11 mouse cellular contexts compared by ENCODE assay signal in the genomic region with DNA sequence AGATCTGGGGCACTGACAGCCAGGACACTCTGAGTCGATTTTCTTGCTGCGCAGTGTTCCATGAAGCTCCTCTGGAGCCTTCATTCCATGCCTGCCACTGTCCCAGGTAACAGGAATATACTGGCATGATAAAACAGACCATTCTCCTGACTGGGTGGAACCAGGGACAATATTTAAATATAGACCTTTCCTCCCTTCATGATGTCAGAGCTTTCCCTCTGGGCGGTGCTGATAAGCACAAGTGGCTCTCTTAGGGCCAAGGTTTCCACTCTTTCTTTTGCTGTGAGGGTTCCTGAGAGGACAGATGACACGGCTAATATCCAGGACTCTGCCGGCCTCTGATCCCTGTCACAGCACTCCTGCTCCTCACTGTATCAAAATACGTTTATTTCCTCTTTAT. TPM values are rescaled to one million over a fixed set of nuclear protein-coding genes. Genes with fewer than 3 reads are reported as not detected.
DNase-seq lines count a peak whose midpoint lies in the region; ATAC-seq and TF ChIP-seq lines count a peak whose summit lies in the region.
"Had no signal": no experiment of that assay in that cellular context is flagged by ENCODE, and none has a peak within 500 bp of the region (broad histone marks: within the 10 kb centered on the region; RNA-seq: fewer than 3 reads in every experiment).

No protein-coding gene starts in this region.

- H3K9ac ChIP-seq in liver, embryonic 14.5 days (replicated peaks): peak overlapping the region; percentile 47
- H3K9ac ChIP-seq: forebrain, embryonic 15.5 days had no signal

- H3K4me2 ChIP-seq in liver, embryonic 14.5 days (ENCODE audit: low read depth): peak overlapping the region; percentile 56
- H3K4me2 ChIP-seq: forebrain, embryonic 15.5 days had no signal

- TF ChIP-seq EP300 in liver, embryonic 14.5 days (IDR thresholded peaks at IDR 0.05; ENCODE audit: low read depth): peak; percentile 71

- WGBS in liver, embryonic 14.5 days (ENCODE audit: insufficient replicate concordance): 20% methylated on average over 6 of the region's 6 CpGs

- DNase-seq in embryo, embryonic 10 days (ENCODE audit: low spot score): peak; percentile 44
- DNase-seq in embryo, embryonic 10.5 days (ENCODE audit: low spot score): no peak
- DNase-seq in MEL-GATA-1-ER (ENCODE audit: extremely low read depth, low read depth): peak; percentile 59
- peak; percentile 77 to 80 (median 77) for DNase-seq in liver, embryonic 14.5 days (ENCODE audit: low read depth in 3 of 3, low spot score in 3 of 3)
- DNase-seq in ovary, postnatal 14 days (ENCODE audit: low spot score): no peak
- no peak for DNase-seq in left cerebral cortex, postnatal 25 days (ENCODE audit: low spot score in 2 of 2)
- DNase-seq: right cerebral cortex, adult 18-20 months had no signal

- H3K4me1 ChIP-seq in liver, embryonic 14.5 days (replicated peaks; ENCODE audit: control insufficient read depth in 2 of 2, insufficient read depth in 2 of 2, low read length in 1 of 2): peaks cover 29 to 35% of the 10 kb centered on the region in 2 experiments

- H3K36me3 ChIP-seq in liver, embryonic 14.5 days (replicated peaks; ENCODE audit: control insufficient read depth, insufficient read depth, low read depth): no peaks in the 10 kb centered on the region
- H3K36me3 ChIP-seq: forebrain, embryonic 15.5 days had no signal

- ATAC-seq in erythroid progenitor cell, adult 5-6 weeks (replicated peaks; ENCODE audit: low FRiP score, poor library complexity, severe bottlenecking): peak; percentile 89
- ATAC-seq in liver, embryonic 14.5 days (ENCODE audit: insufficient read depth): peak; percentile 91
- ATAC-seq in frontal cortex, adult (ENCODE audit: low TSS enrichment): no peak
- ATAC-seq: forebrain, embryonic 15.5 days had no signal

- no peak overlapping the region for H3K4me3 ChIP-seq in liver, embryonic 14.5 days (ENCODE audit: insufficient read depth in 1 of 2, low read depth in 2 of 2, low read length in 2 of 2)
- H3K4me3 ChIP-seq: forebrain, embryonic 15.5 days had no signal

- H3K27ac ChIP-seq in liver, embryonic 14.5 days: peak overlapping the region; percentile 78
- H3K27ac ChIP-seq: forebrain, embryonic 15.5 days; kidney, postnatal 0 days had no signal

- intact Hi-C loops in left cerebral cortex, postnatal 25 days (cut with DNase I): loop anchor here (2.0 to 5.0 kb wide), 2 partner anchors 41 to 59 kb away; partner anchors contain the start of gene Wdfy2

- TF ChIP-seq CTCF in liver, embryonic 14.5 days (IDR thresholded peaks at IDR 0.05; ENCODE audit: low read depth): no peak

- no peaks in the 10 kb centered on the region for H3K27me3 ChIP-seq in liver, embryonic 14.5 days (ENCODE audit: control insufficient read depth, insufficient read depth, low read length)
- H3K27me3 ChIP-seq: forebrain, embryonic 15.5 days had no signal

- H3K9me3 ChIP-seq in liver, embryonic 14.5 days (ENCODE audit: control insufficient read depth, low read length): no peaks in the 10 kb centered on the region
- H3K9me3 ChIP-seq: forebrain, embryonic 15.5 days had no signal

RNA-seq across cellular contexts. Expression of gene Wdfy2, which starts 40.6 kb away (rescaled TPM):
- 5.4 and 5.9 TPM in 2 replicates for total RNA-seq in erythroid progenitor cell, adult 5-6 weeks (2015; ENCODE audit: low replicate concordance)
- total RNA-seq in erythroid progenitor cell, adult 5-6 weeks (2017; ENCODE audit: low replicate concordance): 3.3 and 4.9 TPM in 2 replicates
- polyA plus RNA-seq in liver, embryonic 14.5 days (2012; rRNA removed): 1.4 and 1.9 TPM in 2 replicates
- polyA plus RNA-seq in liver, embryonic 14.5 days (2014; fragmentation: Nextera tagmentation; extraction: Ambion mirVana): 2.7 and 3.6 TPM in 2 replicates
- 10 to 100 TPM; 11.4 to 12.1 TPM for total RNA-seq in left cerebral cortex, postnatal 25 days (2021)

Comparison
In these comparisons a context has a peak if more than half of its experiments do, and no peak if none do; other contexts are left out.
1. DNase-seq: peak in embryo, embryonic 10 days (single experiment), MEL-GATA-1-ER (single experiment) and liver, embryonic 14.5 days (3 of 3); none in embryo, embryonic 10.5 days (single experiment), ovary, postnatal 14 days (single experiment) and left cerebral cortex, postnatal 25 days (0 of 2).